Mouse (Mus musculus): ENCODE data around the gene Unc93a.
"Not testable (repeated sequence)": the region's sequence is repeated elsewhere in the genome, so short reads cannot be mapped to it uniquely, and the experiment has no call there.

Gene Unc93a

GRCm38 (mm10) chr17:13069227-13069626, 62.4 kb downstream of the Unc93a start:
- not testable (repeated sequence) for DNase-seq (ENCODE audit: low spot score)

- not testable (repeated sequence) for DNase-seq (ENCODE audit: low spot score)
These were observed 63.7 kb downstream of the Unc93a start for GRCm38 (mm10) chr17:13067864-13068385.

GRCm38 (mm10) chr17:13062882-13063281, 68.7 kb downstream of the Unc93a start:
- not testable (repeated sequence) for DNase-seq (ENCODE audit: low spot score)

GRCm38 (mm10) chr17:13060804-13061203, 70.8 kb downstream of the Unc93a start, which contains the start of gene Tcp10b:
Gene Tcp10b (plus strand): TSS chr17:13061104.
- DNase-seq (ENCODE audit: low spot score) = not testable (repeated sequence)
